Mouse (Mus musculus) heart, postnatal 25 days (tissue): ENCODE measurements around the gene Cep128. TPM values are rescaled to one million over a fixed set of nuclear protein-coding genes. Genes with fewer than 3 reads are reported as not detected.
"Not testable (repeated sequence)": the region's sequence is repeated elsewhere in the genome, so short reads cannot be mapped to it uniquely, and the experiment has no call there.

Source experiments
- DNase-seq: peaks from one replicate; pipeline ENCODE4 v3.0.0; 2022; ENCODE audit warnings: low spot score
- intact Hi-C: fragments of 180-260 bp; cut with DNase I; formaldehyde crosslinking; loops from one replicate; pipeline ENCODE4 v1.15.1; 2025
- total RNA-seq, 2 experiments: library from RNA; stranded (reverse); gene quantifications; 2 replicates each; pipeline ENCODE4 v1.2.3; 2021

Gene Cep128
- total RNA-seq: 1 to 10 TPM; 8.3 to 9.1 TPM

- peak; percentile 84 for DNase-seq
- intact Hi-C loops: loop anchor here (5.0 kb wide), 1 partner anchor 198 kb away; no protein-coding TSS in a partner anchor
Measured at GRCm38 (mm10) chr12:91384281-91385017, at the start of gene Cep128, which contains the start of gene Tshr. Gene Cep128 (minus strand): TSS chr12:91384409. Gene Tshr (plus strand): TSS chr12:91384563.

- DNase-seq: no peak
- intact Hi-C loops: no loop called here
Measured at GRCm38 (mm10) chr12:91427129-91427528, 42.9 kb upstream of the Cep128 start.

GRCm38 (mm10) chr12:91426499-91426898, 42.3 kb upstream of the Cep128 start:
- DNase-seq: no peak
- intact Hi-C loops: no loop called here

GRCm38 (mm10) chr12:91423125-91423820, 39.1 kb upstream of the Cep128 start:
- intact Hi-C loops: no loop called here

GRCm38 (mm10) chr12:91421272-91421671, 37.1 kb upstream of the Cep128 start:
- no peak for DNase-seq
- intact Hi-C loops: no loop called here

More at GRCm38 (mm10) chr12:91423125-91423820, 39.1 kb upstream of the Cep128 start:
- DNase-seq: no peak

GRCm38 (mm10) chr12:91418791-91419190, 34.6 kb upstream of the Cep128 start:
- DNase-seq: no peak
- intact Hi-C loops: no loop called here

- DNase-seq: no peak
- intact Hi-C loops: no loop called here
Measured at GRCm38 (mm10) chr12:91416828-91417227, 32.6 kb upstream of the Cep128 start.

- DNase-seq: no peak
- intact Hi-C loops: no loop called here
Measured at GRCm38 (mm10) chr12:91415112-91415511, 30.9 kb upstream of the Cep128 start.

GRCm38 (mm10) chr12:91412461-91413182, 28.4 kb upstream of the Cep128 start:
- no peak for DNase-seq
- intact Hi-C loops: no loop called here

GRCm38 (mm10) chr12:91410306-91410705, 26.1 kb upstream of the Cep128 start:
- intact Hi-C loops: no loop called here
- no peak for DNase-seq

- no peak for DNase-seq
- intact Hi-C loops: loop anchor here (5.0 kb wide), 1 partner anchor 396 kb away; no protein-coding TSS in a partner anchor
Measured at GRCm38 (mm10) chr12:91401049-91401352, 16.8 kb upstream of the Cep128 start.

GRCm38 (mm10) chr12:91400232-91401048, 16.2 kb upstream of the Cep128 start:
- intact Hi-C loops: loop anchor here (5.0 kb wide), 1 partner anchor 397 kb away; no protein-coding TSS in a partner anchor
- no peak for DNase-seq

GRCm38 (mm10) chr12:91383516-91384264, 519 bp downstream of the Cep128 start:
- intact Hi-C loops: no loop called here
- peak; percentile 1 for DNase-seq

GRCm38 (mm10) chr12:91369173-91369572, 15.0 kb downstream of the Cep128 start:
- no peak for DNase-seq
- intact Hi-C loops: no loop called here

- DNase-seq: no peak
- intact Hi-C loops: no loop called here
Measured at GRCm38 (mm10) chr12:91353783-91354182, 30.4 kb downstream of the Cep128 start.

- intact Hi-C loops, DNase-seq: not testable (repeated sequence)
Measured at GRCm38 (mm10) chr12:91338656-91339055, 45.6 kb downstream of the Cep128 start.

- no peak for DNase-seq
- intact Hi-C loops: no loop called here
Measured at GRCm38 (mm10) chr12:91327527-91327926, 56.7 kb downstream of the Cep128 start.

GRCm38 (mm10) chr12:91326104-91326503, 58.1 kb downstream of the Cep128 start:
- no peak for DNase-seq
- intact Hi-C loops: no loop called here

- no peak for DNase-seq
- intact Hi-C loops: loop anchor here (2.0 to 10.0 kb wide), 2 partner anchors 574 to 1810 kb away; no protein-coding TSS in a partner anchor
Measured at GRCm38 (mm10) chr12:91315026-91315425, 69.2 kb downstream of the Cep128 start.
